Mouse (Mus musculus): ENCODE measurements around the gene Gm8871. TPM values are rescaled to one million over a fixed set of nuclear protein-coding genes. Genes with fewer than 3 reads are reported as not detected.
"Not testable (repeated sequence)": the region's sequence is repeated elsewhere in the genome, so short reads cannot be mapped to it uniquely, and the experiment has no call there.

Gm8871 gene
- polyA plus RNA-seq (2016; fragmentation: Nextera tagmentation; extraction: Ambion mirVana): not detected in 2 replicates

DNA sequence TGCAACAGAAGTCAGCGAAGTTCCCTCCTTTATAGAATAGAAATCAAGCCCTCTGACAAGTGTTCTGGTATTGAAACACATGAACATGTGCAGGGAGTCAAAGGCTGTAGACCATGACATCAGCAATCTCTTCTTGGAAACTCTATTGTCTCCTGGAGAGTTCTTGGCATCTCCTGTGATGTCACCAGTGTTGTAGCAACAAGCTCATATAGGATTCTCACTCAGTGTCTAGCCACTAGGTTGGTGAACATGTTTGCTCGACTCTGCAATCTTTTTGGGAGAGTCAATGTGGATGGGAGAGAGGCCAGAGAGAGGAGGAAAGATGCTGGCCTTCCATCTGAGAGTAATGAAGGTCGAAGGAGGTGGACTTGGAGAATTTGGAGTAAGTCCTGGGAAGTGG lies at the start of gene Gm8871, which contains the start of gene Gm8857:
Gene Gm8871, plus strand, starts transcription at position 301 of the 400 bp plus-strand sequence.
Gene Gm8857, plus strand, starts transcription at position 303 of the 400 bp plus-strand sequence.
- H3K9me3 ChIP-seq; H3K27me3 ChIP-seq; H3K4me1 ChIP-seq; H3K9ac ChIP-seq; H3K4me3 ChIP-seq; H3K27ac ChIP-seq; ATAC-seq (ENCODE audit: insufficient number of reproducible peaks, insufficient read depth, low FRiP score, low TSS enrichment); H3K4me2 ChIP-seq (replicated peaks); H3K36me3 ChIP-seq: not testable (repeated sequence)
- WGBS: 61% methylated on average over 2 of the region's 3 CpGs

DNA sequence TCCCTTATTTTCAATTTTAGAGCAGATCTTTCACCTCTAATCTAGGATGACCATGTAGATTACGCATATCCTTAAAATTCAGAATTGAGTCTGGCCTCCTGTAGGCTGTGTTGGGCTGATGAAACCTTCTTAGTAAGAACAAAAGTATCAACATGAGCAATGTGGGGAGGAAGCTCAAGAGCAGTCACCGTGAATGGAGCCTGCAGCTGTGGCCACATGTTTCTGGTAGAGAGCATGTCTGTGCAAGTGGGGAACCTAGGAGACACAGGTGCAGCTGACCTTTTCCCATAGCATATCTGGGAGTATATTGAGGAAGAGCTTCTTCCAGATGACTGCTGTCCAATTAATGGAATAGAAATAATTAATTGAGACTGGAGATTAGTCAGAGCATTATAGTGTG lies 5.9 kb downstream of the Gm8871 start:
- H3K36me3 ChIP-seq; H3K4me2 ChIP-seq (replicated peaks); H3K9me3 ChIP-seq; H3K27me3 ChIP-seq; H3K4me1 ChIP-seq; H3K9ac ChIP-seq; H3K4me3 ChIP-seq; H3K27ac ChIP-seq; ATAC-seq (ENCODE audit: insufficient number of reproducible peaks, insufficient read depth, low FRiP score, low TSS enrichment): not testable (repeated sequence)
- 88% methylated on average over 2 of the region's 2 CpGs for WGBS

DNA sequence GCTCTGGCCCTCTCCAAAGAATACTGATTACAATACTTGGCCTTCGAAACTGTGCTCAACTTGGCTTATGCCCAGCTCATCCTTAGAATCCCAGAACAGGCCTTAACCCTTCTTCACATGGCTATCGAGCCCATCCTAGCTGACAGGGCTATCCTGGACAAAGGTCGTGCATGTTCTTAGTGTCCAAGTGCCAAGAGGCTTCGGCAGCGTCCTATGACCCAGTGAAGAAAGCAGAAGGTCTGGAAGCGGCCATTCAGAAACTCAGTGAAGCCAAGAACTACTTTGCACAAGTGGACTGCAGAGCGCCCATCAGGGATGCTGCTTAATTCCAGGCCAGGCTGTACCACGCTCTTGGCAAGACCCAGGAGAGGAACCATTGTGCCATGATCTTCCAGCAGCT lies 10.5 kb downstream of the Gm8871 start:
- not testable (repeated sequence) for H3K27ac ChIP-seq; H3K36me3 ChIP-seq; H3K4me3 ChIP-seq; H3K4me1 ChIP-seq; ATAC-seq (ENCODE audit: insufficient number of reproducible peaks, insufficient read depth, low FRiP score, low TSS enrichment); H3K4me2 ChIP-seq (replicated peaks); H3K27me3 ChIP-seq; H3K9me3 ChIP-seq; H3K9ac ChIP-seq
- WGBS: 81% methylated on average over 6 of the region's 8 CpGs

Other genes starting within 250 kb of the Gm8871 start
- gene Gm8857, start within 50 bp of the Gm8871 start, polyA plus RNA-seq (2016; fragmentation: Nextera tagmentation; extraction: Ambion mirVana): not detected in 2 replicates
- not detected in 2 replicates for gene Gm8879, start 179.8 kb downstream of the Gm8871 start, polyA plus RNA-seq (2016; fragmentation: Nextera tagmentation; extraction: Ambion mirVana)
- gene Gm5861, start 235.3 kb downstream of the Gm8871 start, polyA plus RNA-seq (2016; fragmentation: Nextera tagmentation; extraction: Ambion mirVana): not detected in 2 replicates

All from embryonic facial prominence, embryonic 12.5 days (tissue).